Mouse (Mus musculus) stomach, embryonic 16.5 days (tissue): Measurements from ENCODE around the gene Ap2b1. TPM values are rescaled to one million over a fixed set of nuclear protein-coding genes. Genes with fewer than 3 reads are reported as not detected.

Experiments used
- ATAC-seq: fragments of 200-750 bp; cut with Nextera tagmentation; 2 replicates; pipeline ENCODE4 v1.8.0; 2017; ENCODE audit warnings: moderate number of reproducible peaks, moderate TSS enrichment; ENCODE audit not compliant: insufficient read depth, low FRiP score
- H3K27ac ChIP-seq: fragments of 300-500 bp; sonication (generic); 2 replicates; pipeline ENCODE4 v1.5.1; 2014; ENCODE audit warnings: low read length
- H3K27me3 ChIP-seq: fragments of 300-500 bp; sonication (generic); 2 replicates; pipeline ENCODE4 v1.6.1; 2014; ENCODE audit warnings: low read length, control low read depth, mixed read lengths; ENCODE audit not compliant: control insufficient read depth, insufficient read depth
- H3K36me3 ChIP-seq: fragments of 300-500 bp; sonication (generic); 2 replicates; pipeline ENCODE4 v1.6.1; 2014; ENCODE audit warnings: low read length; ENCODE audit not compliant: control insufficient read depth, insufficient read depth
- H3K4me1 ChIP-seq: fragments of 300-500 bp; sonication (generic); 2 replicates; pipeline ENCODE4 v1.6.1; 2014; ENCODE audit warnings: low read length, control low read depth, mixed read lengths; ENCODE audit not compliant: control insufficient read depth, insufficient read depth
- H3K4me2 ChIP-seq: fragments of 300-500 bp; sonication (generic); 2 replicates; pipeline ENCODE4 v1.6.1; 2014; ENCODE audit warnings: low read depth, low read length, mixed read lengths
- H3K4me3 ChIP-seq: fragments of 300-500 bp; sonication (generic); replicated peaks from 2 replicates; pipeline ENCODE4 v1.5.1; 2014; ENCODE audit warnings: mild to moderate bottlenecking, low read length
- H3K9ac ChIP-seq: fragments of 300-500 bp; sonication (generic); 2 replicates; pipeline ENCODE4 v1.6.1; 2014; ENCODE audit warnings: low read length
- H3K9me3 ChIP-seq: fragments of 300-500 bp; sonication (generic); replicated peaks from 2 replicates; pipeline ENCODE4 v1.6.1; 2016; ENCODE audit warnings: low read length, control low read depth; ENCODE audit not compliant: control insufficient read depth
- WGBS: fragments of 180-500 bp; shearing (Covaris S2); extraction: QIAGEN DNeasy Blood & Tissue Kit; methylation state at CpG from one replicate; pipeline ENCODE4 v1.1.7; 2014; 5-methylcytosine and 5-hydroxymethylcytosine counted together
- polyA plus RNA-seq: library from polyadenylated mRNA; unstranded; fragments of >200 nt; fragmentation: Nextera tagmentation; extraction: Ambion mirVana; gene quantifications from 2 replicates; pipeline ENCODE4 v1.2.1, GENCODE M21; 2015

Gene Ap2b1
- polyA plus RNA-seq, 1 experiment from 2014 or later: 50.5 TPM

DNA sequence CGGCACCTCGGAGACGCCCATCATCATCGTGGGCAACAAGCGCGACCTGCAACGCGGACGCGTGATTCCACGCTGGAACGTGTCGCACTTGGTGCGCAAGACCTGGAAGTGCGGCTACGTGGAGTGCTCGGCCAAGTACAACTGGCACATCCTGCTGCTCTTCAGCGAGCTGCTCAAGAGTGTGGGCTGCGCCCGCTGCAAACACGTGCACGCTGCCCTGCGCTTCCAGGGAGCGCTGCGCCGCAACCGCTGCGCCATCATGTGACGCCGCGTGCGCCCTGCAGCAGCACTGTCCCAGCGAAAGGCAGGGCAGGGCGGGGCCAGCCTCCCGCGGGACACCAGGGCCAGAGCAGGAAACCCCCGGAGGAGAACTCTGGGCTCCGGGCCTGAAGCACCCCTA, 119.7 kb downstream of the Ap2b1 start:
- no peaks in the 10 kb centered on the region for H3K36me3 ChIP-seq
- H3K27me3 ChIP-seq: peaks cover 26% of the 10 kb centered on the region
- ATAC-seq: no peak
- no peak overlapping the region for H3K4me3 ChIP-seq
- WGBS: 9% methylated on average over 38 of the region's 38 CpGs
- no peak overlapping the region for H3K27ac ChIP-seq
- no peak overlapping the region for H3K9ac ChIP-seq
- no peaks in the 10 kb centered on the region for H3K4me1 ChIP-seq
- no peaks in the 10 kb centered on the region for H3K9me3 ChIP-seq
- H3K4me2 ChIP-seq: no peak overlapping the region

DNA sequence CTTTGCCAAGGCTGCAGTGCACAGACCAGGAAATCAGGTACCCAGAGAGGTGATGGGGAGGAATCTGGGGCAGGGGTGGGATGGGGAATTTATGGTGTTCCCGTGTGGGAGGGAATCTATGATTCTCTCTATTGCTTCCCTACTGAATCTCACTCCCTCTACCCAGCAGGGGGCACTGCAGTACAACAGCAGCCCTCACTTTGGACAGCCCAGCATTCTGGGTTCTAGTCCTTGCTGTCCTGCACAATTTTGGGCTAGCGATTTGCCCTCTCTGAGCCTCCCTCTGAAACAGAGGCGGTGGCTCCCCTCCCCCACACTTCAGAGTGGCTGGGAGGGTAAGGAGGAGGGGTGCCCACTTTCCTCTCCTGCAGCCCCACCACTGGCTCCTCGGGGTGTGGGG, 121.5 kb downstream of the Ap2b1 start:
- Histone ChIP-seq H3K9me3 (no peaks in the 10 kb centered on the region), H3K27me3 (peaks cover 26% of the 10 kb centered on the region), H3K4me3 (no peak overlapping the region), H3K36me3 (no peaks in the 10 kb centered on the region), H3K9ac (no peak overlapping the region), H3K4me1 (no peaks in the 10 kb centered on the region), H3K27ac (no peak overlapping the region), H3K4me2 (no peak overlapping the region)
- WGBS: 38% methylated on average over 4 of the region's 4 CpGs
- no peak for ATAC-seq

DNA sequence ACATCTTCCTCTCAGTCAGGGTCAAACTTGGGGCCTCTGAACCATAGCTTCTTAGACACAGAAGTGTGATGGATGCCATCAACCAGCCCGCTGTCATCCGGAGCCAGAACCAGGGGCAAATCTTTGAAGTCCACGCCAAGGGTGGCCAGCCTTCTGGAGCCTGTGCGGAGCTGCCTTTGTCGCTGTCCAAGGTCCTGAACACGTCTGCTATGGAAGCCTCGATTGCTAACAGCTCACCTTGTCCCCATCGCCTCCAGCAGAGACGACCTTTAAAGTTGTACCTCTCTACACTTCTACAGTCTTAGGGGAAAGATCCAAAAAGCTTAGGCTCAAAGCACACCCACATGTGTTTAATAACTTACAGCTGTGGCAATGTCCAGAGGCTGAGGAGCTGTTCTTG, 122.5 kb downstream of the Ap2b1 start:
- H3K4me2 ChIP-seq: no peak overlapping the region
- H3K27me3 ChIP-seq: peaks cover 34% of the 10 kb centered on the region
- no peak for ATAC-seq
- H3K36me3 ChIP-seq: no peaks in the 10 kb centered on the region
- H3K4me3 ChIP-seq: no peak overlapping the region
- 4% methylated on average over 9 of the region's 9 CpGs for WGBS
- no peaks in the 10 kb centered on the region for H3K9me3 ChIP-seq
- H3K4me1 ChIP-seq: no peaks in the 10 kb centered on the region
- no peak overlapping the region for H3K9ac ChIP-seq
- H3K27ac ChIP-seq: no peak overlapping the region

DNA sequence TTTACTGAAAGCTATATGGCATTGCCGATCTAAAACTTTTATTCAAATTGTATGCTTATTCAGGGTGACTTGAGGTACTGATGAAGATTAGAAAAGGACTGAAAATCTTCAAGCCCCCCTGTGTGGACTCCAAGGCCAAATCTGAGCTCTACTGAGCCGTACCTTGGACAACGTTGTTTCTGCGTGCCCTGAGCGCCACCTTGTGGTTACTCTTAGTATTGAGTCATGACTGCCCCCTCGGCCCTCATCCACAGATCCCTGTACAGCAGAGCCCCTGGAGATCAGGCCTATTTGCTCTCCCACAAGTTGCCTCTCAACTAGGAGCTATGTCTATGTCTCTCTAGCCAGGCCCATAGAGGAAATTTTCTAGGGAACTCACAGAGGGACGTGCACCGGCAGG, 125.9 kb downstream of the Ap2b1 start:
- Histone ChIP-seq H3K27ac (no peak overlapping the region), H3K4me2 (no peak overlapping the region), H3K36me3 (no peaks in the 10 kb centered on the region), H3K9me3 (no peaks in the 10 kb centered on the region), H3K9ac (no peak overlapping the region), H3K27me3 (peaks cover 37% of the 10 kb centered on the region), H3K4me1 (0 out of 2 replicates have a peak, but pooled peaks cover 5% of the 10 kb centered on the region), H3K4me3 (no peak overlapping the region)
- 10% methylated on average over 8 of the region's 8 CpGs for WGBS
- ATAC-seq: no peak

DNA sequence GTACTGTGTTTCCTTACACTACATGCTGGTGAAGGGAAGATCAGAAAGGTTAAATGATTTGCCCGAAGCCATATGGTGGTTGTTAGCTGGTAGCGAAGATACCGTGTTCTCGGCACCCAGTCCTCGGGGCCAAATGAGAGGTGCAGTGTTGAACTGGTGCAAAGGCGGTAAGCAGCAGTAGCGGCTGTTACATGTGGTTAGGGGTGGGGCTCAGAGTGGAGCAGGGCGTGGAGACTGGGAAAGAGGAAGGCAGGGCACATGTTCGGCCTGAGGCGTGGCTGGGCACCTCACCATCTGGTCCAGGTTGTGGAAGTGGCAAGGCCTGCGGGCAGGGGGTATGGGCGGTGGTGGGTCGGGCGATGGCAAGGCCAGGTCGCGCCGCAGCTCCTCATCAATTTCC, 128.1 kb downstream of the Ap2b1 start:
- Histone ChIP-seq H3K9me3 (no peaks in the 10 kb centered on the region), H3K27ac (no peak overlapping the region), H3K27me3 (peaks cover 27% of the 10 kb centered on the region), H3K4me2 (peak overlapping the region; percentile 9; the same call in 1 of the 2 replicates), H3K9ac (no peak overlapping the region), H3K4me1 (0 out of 2 replicates have a peak, but pooled peaks cover 6% of the 10 kb centered on the region), H3K4me3 (no peak overlapping the region), H3K36me3 (no peaks in the 10 kb centered on the region)
- WGBS: 20% methylated on average over 17 of the region's 17 CpGs
- no peak for ATAC-seq

DNA sequence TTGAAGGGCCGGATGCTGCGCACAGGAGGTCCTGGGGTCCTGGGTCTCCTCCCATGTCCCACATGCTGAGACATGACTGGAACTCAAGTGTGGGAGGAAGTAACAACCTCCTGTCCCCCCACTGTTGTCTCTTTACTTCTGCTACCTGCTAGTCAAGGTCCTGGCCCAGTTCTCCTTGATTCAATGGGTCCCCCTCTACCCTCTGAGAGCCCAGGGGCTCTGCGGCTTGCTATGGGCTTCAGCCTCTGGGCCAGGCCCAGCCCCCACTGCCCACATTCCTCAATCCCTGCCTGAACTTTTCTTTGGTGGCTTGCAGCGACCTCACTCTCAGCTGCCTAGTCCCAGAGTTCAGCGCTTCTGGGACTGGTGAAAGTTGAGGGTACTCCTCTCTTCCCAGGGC, 130.5 kb downstream of the Ap2b1 start, which contains the start of gene Gas2l2:
TSS of gene Gas2l2 (minus strand) at position 101 of the 400 bp plus-strand sequence.
- Histone ChIP-seq H3K9me3 (no peaks in the 10 kb centered on the region), H3K27ac (no peak within 1 kb of the TSS), H3K9ac (no peak within 1 kb of the TSS), H3K4me1 (0 out of 2 replicates have a peak, but pooled peaks cover 6% of the 10 kb centered on the region), H3K4me2 (no peak within 1 kb of the TSS), H3K27me3 (peaks cover 27% of the 10 kb centered on the region), H3K36me3 (no peaks in the 10 kb centered on the region), H3K4me3 (no peak within 1 kb of the TSS)
- no peak for ATAC-seq
- WGBS: 48% methylated on average over 5 of the region's 5 CpGs

DNA sequence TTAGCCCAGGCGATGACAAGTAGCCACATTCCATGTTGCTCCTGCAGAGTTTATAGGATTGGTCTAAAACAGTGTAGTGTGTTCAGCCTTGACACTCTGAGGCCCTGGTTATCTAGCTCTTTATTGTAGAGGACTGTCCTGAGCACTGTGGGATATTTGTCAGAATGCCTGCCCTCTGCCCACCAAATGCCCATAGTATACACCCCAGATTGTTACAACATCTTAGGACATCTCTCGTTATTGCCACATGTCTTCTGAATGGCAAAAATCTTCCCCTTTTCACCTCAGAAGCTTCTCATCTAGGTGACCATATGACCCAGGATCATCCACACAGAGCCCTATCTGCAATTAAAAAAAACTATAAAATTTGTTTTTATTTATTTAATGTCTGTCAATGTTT, 133.7 kb downstream of the Ap2b1 start:
- H3K9me3 ChIP-seq: no peaks in the 10 kb centered on the region
- peaks cover 9% of the 10 kb centered on the region; the same call in 1 of the 2 replicates for H3K27me3 ChIP-seq
- H3K4me3 ChIP-seq: no peak overlapping the region
- 80% methylated on average over 2 of the region's 2 CpGs for WGBS
- H3K9ac ChIP-seq: no peak overlapping the region
- 0 out of 2 replicates have a peak, but pooled peaks cover 6% of the 10 kb centered on the region for H3K4me1 ChIP-seq
- ATAC-seq: no peak
- H3K27ac ChIP-seq: no peak overlapping the region
- no peak overlapping the region for H3K4me2 ChIP-seq
- H3K36me3 ChIP-seq: no peaks in the 10 kb centered on the region

DNA sequence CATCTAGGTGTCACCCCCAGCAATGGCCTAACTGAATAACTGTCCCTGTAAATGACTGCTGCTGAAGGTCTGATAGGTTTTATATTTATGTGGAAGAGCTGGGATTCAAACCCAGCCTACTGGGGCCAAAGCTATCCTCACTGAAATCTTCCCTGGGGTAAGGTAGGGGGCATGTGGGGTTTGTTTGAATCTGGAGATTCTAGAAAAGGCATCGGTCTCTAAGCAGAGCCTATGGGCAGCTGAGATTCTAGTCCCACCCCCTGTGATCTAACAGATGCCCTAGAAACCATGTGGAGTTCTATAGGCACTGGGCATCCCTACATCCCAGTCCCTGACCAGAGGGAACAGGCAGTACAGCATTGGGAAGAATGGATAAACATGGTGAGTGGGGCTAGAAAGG, 138.6 kb downstream of the Ap2b1 start, which contains the start of gene 1700020L24Rik:
TSS of gene 1700020L24Rik (plus strand) at position 301 of the 400 bp plus-strand sequence.
- Histone ChIP-seq H3K27ac (no peak within 1 kb of the TSS), H3K27me3 (peaks cover 14% of the 10 kb centered on the region), H3K9me3 (no peaks in the 10 kb centered on the region), H3K9ac (no peak within 1 kb of the TSS), H3K4me1 (no peaks in the 10 kb centered on the region; the same call in 1 of the 2 replicates), H3K4me2 (no peak within 1 kb of the TSS), H3K36me3 (no peaks in the 10 kb centered on the region), H3K4me3 (no peak within 1 kb of the TSS)
- WGBS: 90% methylated on average over 1 of the region's 1 CpGs
- no peak for ATAC-seq

DNA sequence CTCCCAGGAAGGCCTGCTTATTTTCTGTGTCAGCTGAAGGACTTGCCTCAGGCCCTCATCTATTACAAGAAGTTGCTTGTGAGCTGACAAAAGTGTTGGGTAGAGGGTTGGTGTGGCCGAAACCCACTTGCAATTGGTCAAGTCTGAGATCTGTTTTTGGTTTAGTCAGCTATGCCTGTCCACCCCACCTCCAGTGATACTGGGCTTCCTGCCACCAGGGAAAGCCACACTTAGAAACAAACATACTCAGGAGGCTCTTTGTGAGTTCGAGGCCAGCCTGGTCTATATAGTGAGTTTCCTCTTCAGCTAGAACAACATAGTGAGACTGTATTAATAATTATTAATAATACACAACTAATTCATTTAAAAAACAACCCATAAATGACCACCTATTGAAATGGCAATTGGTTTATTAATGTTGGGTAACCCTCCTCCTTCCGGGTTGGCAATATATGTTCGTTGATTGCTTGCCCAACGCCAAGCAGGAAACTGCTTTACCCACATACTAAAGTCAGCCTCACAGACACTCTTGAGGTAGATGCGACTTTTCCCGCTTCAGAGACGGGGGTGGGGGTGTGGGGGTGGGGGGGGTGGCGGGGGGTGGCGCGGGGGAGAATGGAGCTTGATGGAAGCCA, 140.7 kb downstream of the Ap2b1 start:
- Histone ChIP-seq H3K4me1 (peaks cover 2% of the 10 kb centered on the region; the same call in 1 of the 2 replicates), H3K4me3 (peak overlapping the region; percentile 74), H3K36me3 (no peaks in the 10 kb centered on the region), H3K9ac (peak overlapping the region; percentile 71; the same call in 1 of the 2 replicates), H3K4me2 (peak overlapping the region; percentile 96), H3K27me3 (peaks cover 33% of the 10 kb centered on the region), H3K27ac (no peak overlapping the region), H3K9me3 (no peaks in the 10 kb centered on the region)
- WGBS: 29% methylated on average over 11 of the region's 11 CpGs
- ATAC-seq: no peak
